Mouse (Mus musculus) CH12.LX (cell line): ENCODE measurements at regions not wholly inside any gene's neighbourhood (a gene's known extent, or its start where the extent isn't known, plus 50 kb on each side); places are given as distances from the start of the nearest gene placed in this dataset.
A peak's percentile ranks its signal among the peaks of the same experiment; 100 is the strongest.

Experiments
- DNase-seq: peaks from one replicate; pipeline ENCODE4 v3.0.0-alpha.2; 2013; ENCODE audit errors: extremely low read depth
- H3K27ac ChIP-seq: 2 replicates; pipeline ENCODE4 v1.5.1; 2012; ENCODE audit warnings: low read depth, mild to moderate bottlenecking, control low read depth, moderate library complexity; ENCODE audit not compliant: insufficient read depth
- H3K27me3 ChIP-seq: replicated peaks from 2 replicates; pipeline ENCODE3; 2012; ENCODE audit warnings: inconsistent platforms
- H3K36me3 ChIP-seq, 2 experiments: replicated peaks in 1 of 2; 2 replicates each; pipeline versions ENCODE3 to v1.6.1; 2012; ENCODE audit warnings: inconsistent platforms in 1 of 2, low read length in 1 of 2, mild to moderate bottlenecking in 1 of 2, mixed read lengths in 1 of 2, moderate library complexity in 1 of 2; ENCODE audit not compliant: control insufficient read depth in 1 of 2, insufficient read depth in 1 of 2
- H3K4me1 ChIP-seq, 2 experiments: 2 replicates each; pipeline ENCODE4 v1.6.1; 2012; ENCODE audit warnings: inconsistent platforms in 1 of 2, moderate library complexity in 1 of 2; ENCODE audit not compliant: insufficient read depth in 2 of 2, control insufficient read depth in 1 of 2
- H3K4me2 ChIP-seq: 2 replicates; pipeline ENCODE4 v1.6.1; 2012; ENCODE audit warnings: low read depth, mild to moderate bottlenecking, control low read depth; ENCODE audit not compliant: poor library complexity, insufficient read depth, severe bottlenecking
- H3K4me3 ChIP-seq, 3 experiments: fragments of 150-350 bp in 1 of 3; sonication (generic) in 1 of 3; replicated peaks in 1 of 3; 2 replicates each; pipeline versions ENCODE3 to v1.5.1; 2011 to 2012; ENCODE audit warnings: low read depth in 2 of 3, low read length in 2 of 3, mild to moderate bottlenecking in 2 of 3, moderate library complexity in 2 of 3, control low read depth in 1 of 3, improper control_type of control experiment in 1 of 3, inconsistent platforms in 1 of 3, mixed read lengths in 1 of 3; ENCODE audit not compliant: poor library complexity in 1 of 3
- H3K79me2 ChIP-seq: replicated peaks from 2 replicates; pipeline ENCODE4 v1.6.1; 2012; ENCODE audit warnings: mild to moderate bottlenecking, moderate library complexity; ENCODE audit not compliant: control insufficient read depth, poor library complexity, insufficient read depth, severe bottlenecking; ENCODE audit errors: extremely low read depth
- H3K9ac ChIP-seq: 2 replicates; pipeline ENCODE4 v1.6.1; 2012; ENCODE audit warnings: low read depth, mild to moderate bottlenecking, control low read depth, moderate library complexity; ENCODE audit not compliant: insufficient read depth
- H3K9me3 ChIP-seq: replicated peaks from 2 replicates; pipeline ENCODE3; 2012; ENCODE audit warnings: low read length, inconsistent platforms, mixed read lengths
- CHD1 ChIP-seq: IDR thresholded peaks from 2 replicates; pipeline ENCODE4 v1.6.1; 2012; ENCODE audit warnings: low read depth, low read length, improper control_type of control experiment, inconsistent platforms
- CHD2 ChIP-seq: IDR thresholded peaks from 2 replicates; pipeline ENCODE4 v1.6.1; 2011; ENCODE audit warnings: low read length, improper control_type of control experiment
- CTCF ChIP-seq, 2 experiments: IDR thresholded peaks in 1 of 2; conservative IDR thresholded peaks in 1 of 2; 2 replicates each; pipeline ENCODE4 v1.5.1; 2011 to 2012; ENCODE audit warnings: low read depth in 2 of 2, low read length in 2 of 2, improper control_type of control experiment in 1 of 2, inconsistent platforms in 1 of 2, mild to moderate bottlenecking in 1 of 2, moderate library complexity in 1 of 2
- ELF1 ChIP-seq: IDR thresholded peaks from 2 replicates; pipeline ENCODE4 v1.6.1; 2014; ENCODE audit warnings: low read depth, mild to moderate bottlenecking, inconsistent platforms, low read length, improper control_type of control experiment
- EP300 ChIP-seq: IDR thresholded peaks from 2 replicates; pipeline ENCODE4 v1.6.1; 2011; ENCODE audit warnings: low read length, improper control_type of control experiment
- HCFC1 ChIP-seq: IDR thresholded peaks from 2 replicates; pipeline ENCODE4 v1.6.1; 2012; ENCODE audit warnings: low read depth, mild to moderate bottlenecking, inconsistent platforms, low read length, improper control_type of control experiment
- IRF4 ChIP-seq: IDR thresholded peaks from 2 replicates; pipeline ENCODE4 v1.6.1; 2014; ENCODE audit warnings: low read depth, mild to moderate bottlenecking, inconsistent platforms, low read length, improper control_type of control experiment
- JUN ChIP-seq: IDR thresholded peaks from 2 replicates; pipeline ENCODE4 v1.6.1; 2011; ENCODE audit warnings: low read depth, mild to moderate bottlenecking, low read length, improper control_type of control experiment, moderate library complexity; ENCODE audit not compliant: insufficient read depth
- MEF2A ChIP-seq: IDR thresholded peaks from 2 replicates; pipeline ENCODE4 v1.6.1; 2014; ENCODE audit warnings: low read depth, mild to moderate bottlenecking, inconsistent platforms, low read length, improper control_type of control experiment, borderline replicate concordance
- MXI1 ChIP-seq: IDR thresholded peaks from 2 replicates; pipeline ENCODE4 v1.6.1; 2011; ENCODE audit warnings: mild to moderate bottlenecking, low read depth, low read length, improper control_type of control experiment
- MYC ChIP-seq: IDR thresholded peaks from 2 replicates; pipeline ENCODE4 v1.6.1; 2011; ENCODE audit warnings: low read depth, mild to moderate bottlenecking, improper control_type of control experiment, low read length
- NRF1 ChIP-seq: IDR thresholded peaks from 2 replicates; pipeline ENCODE4 v1.6.1; 2014; ENCODE audit warnings: low read depth, mild to moderate bottlenecking, inconsistent platforms, low read length, improper control_type of control experiment, moderate library complexity
- PAX5 ChIP-seq: IDR thresholded peaks from 2 replicates; pipeline ENCODE4 v1.6.1; 2012; ENCODE audit warnings: low read length, inconsistent platforms, mixed read lengths
- POLR2A ChIP-seq: IDR thresholded peaks from 2 replicates; pipeline ENCODE4 v1.6.1; 2011; ENCODE audit warnings: low read depth, mild to moderate bottlenecking, improper control_type of control experiment, low read length
- RAD21 ChIP-seq: IDR thresholded peaks from 2 replicates; pipeline ENCODE4 v1.6.1; 2011; ENCODE audit warnings: low read depth, mild to moderate bottlenecking, low read length, improper control_type of control experiment, moderate library complexity
- RCOR1 ChIP-seq: conservative IDR thresholded peaks from 2 replicates; pipeline ENCODE4 v1.6.1; 2012; ENCODE audit warnings: low read depth, mild to moderate bottlenecking, inconsistent platforms, low read length, improper control_type of control experiment
- SMC3 ChIP-seq: IDR thresholded peaks from 2 replicates; pipeline ENCODE4 v1.6.1; 2011; ENCODE audit warnings: low read depth, low read length, improper control_type of control experiment
- TCF12 ChIP-seq: IDR thresholded peaks from 2 replicates; pipeline ENCODE4 v1.6.1; 2014; ENCODE audit warnings: low read depth, mild to moderate bottlenecking, inconsistent platforms, low read length, improper control_type of control experiment
- USF1 ChIP-seq: IDR thresholded peaks from 2 replicates; pipeline ENCODE4 v1.6.1; 2014; ENCODE audit warnings: low read depth, mild to moderate bottlenecking, inconsistent platforms, low read length, improper control_type of control experiment
- ZMIZ1 ChIP-seq: IDR thresholded peaks from 2 replicates; pipeline ENCODE4 v1.6.1; 2012; ENCODE audit warnings: low read depth, mild to moderate bottlenecking, inconsistent platforms, low read length, improper control_type of control experiment
- dilution Hi-C: fragments of 300-500 bp; cut with MboI; formaldehyde crosslinking; loops from 2 replicates; pipeline ENCODE4 v1.14.3; 2020; ENCODE audit warnings: low sequenced_read_pairs; ENCODE audit not compliant: extremely low pct_unique_long_range_greater_than_20kb, extremely low pct_ligation_motif_present
- in situ Hi-C: fragments of 300-500 bp; cut with MboI; formaldehyde crosslinking; loops from 3 replicates; pipeline ENCODE4 v1.14.3; 2019; ENCODE audit warnings: low sequenced_read_pairs, low pct_ligation_motif_present, low pct_unique_long_range_greater_than_20kb, mixed read lengths

- in situ Hi-C loops (loop anchor here (10.0 kb wide), 1 partner anchor 153 kb away; no protein-coding TSS in a partner anchor), dilution Hi-C loops (no loop called here)
- no peak for DNase-seq
- no peak overlapping the region for H3K9ac ChIP-seq
- H3K4me2 ChIP-seq = no peak overlapping the region
- H3K4me1 ChIP-seq = peaks cover 0 to 15% of the 10 kb centered on the region in 2 experiments; a peak in 2 of 4 replicates
- no peak overlapping the region for H3K27ac ChIP-seq
- H3K36me3 ChIP-seq = no peaks in the 10 kb centered on the region
- no peaks in the 10 kb centered on the region for H3K9me3 ChIP-seq
- TF ChIP-seq PAX5 = no peak
- TF ChIP-seq USF1 = no peak
- no peak for TF ChIP-seq MEF2A
- TF ChIP-seq JUN = no peak
- TF ChIP-seq MYC = no peak
- no peak for TF ChIP-seq ELF1
- no peak for TF ChIP-seq RCOR1
- no peak for TF ChIP-seq MXI1
- TF ChIP-seq HCFC1 = no peak
- no peak for TF ChIP-seq CHD2
- TF ChIP-seq NRF1 = no peak
- TF ChIP-seq ZMIZ1 = no peak
- TF ChIP-seq TCF12 = no peak
- TF ChIP-seq CHD1 = no peak
- TF ChIP-seq CTCF (conservative IDR thresholded peaks at IDR 0.05 in 1 of 2, IDR thresholded peaks at IDR 0.05 in 1 of 2; ENCODE audit: low read depth in 2 of 2, low read length in 2 of 2) = no peak
- TF ChIP-seq, all 38 proteins: peak for 0
- no peaks in the 10 kb centered on the region for H3K27me3 ChIP-seq
- no peak overlapping the region for H3K4me3 ChIP-seq
- H3K79me2 ChIP-seq = no peaks in the 10 kb centered on the region
These were observed 80.3 kb upstream of the Gm47985 start for GRCm38 (mm10) chr1:151102061-151102460.

- dilution Hi-C loops = no loop called here
These were observed 79.5 kb upstream of the Gm47985 start for GRCm38 (mm10) chr1:151102646-151103391.

More at GRCm38 (mm10) chr1:151102646-151103391, 79.5 kb upstream of the Gm47985 start:
- TF ChIP-seq ZMIZ1 (no peak), SMC3 (peak; percentile 71), JUN (no peak), CTCF (conservative IDR thresholded peaks at IDR 0.05 in 1 of 2, IDR thresholded peaks at IDR 0.05 in 1 of 2; ENCODE audit: low read depth in 2 of 2, low read length in 2 of 2) (peak in 1 of 2 experiments; percentile 70; a peak in 2 of 4 replicates), RAD21 (peak; percentile 65), IRF4 (0 out of 2 replicates have a peak, but pooled peaks have one; percentile 12), POLR2A (peak; percentile 31; the same call in 1 of the 2 replicates), EP300 (no peak)
- Histone ChIP-seq H3K9ac (0 out of 2 replicates have a peak overlapping the region, but pooled peaks have one; percentile 3), H3K4me1 (peaks cover 0 to 15% of the 10 kb centered on the region in 2 experiments; a peak in 2 of 4 replicates), H3K27me3 (no peaks in the 10 kb centered on the region), H3K27ac (no peak overlapping the region), H3K4me2 (0 out of 2 replicates have a peak overlapping the region, but pooled peaks have one; percentile 32), H3K4me3 (no peak overlapping the region), H3K9me3 (no peaks in the 10 kb centered on the region), H3K36me3 (no peaks in the 10 kb centered on the region), H3K79me2 (no peaks in the 10 kb centered on the region)
- in situ Hi-C loops = loop anchor here (10.0 kb wide), 1 partner anchor 152 kb away; no protein-coding TSS in a partner anchor
- DNase-seq = peak; percentile 50
